In genomic region chr9:50451456-50452218, GRCm38 (mm10) we compare ENCODE assay signal across 8 mouse cellular contexts. TPM values are rescaled to one million over a fixed set of nuclear protein-coding genes. Genes with fewer than 3 reads are reported as not detected.
DNase-seq lines count a peak whose midpoint lies in the region; ATAC-seq and TF ChIP-seq lines count a peak whose summit lies in the region.
"Had no signal": no experiment of that assay in that cellular context is flagged by ENCODE, and none has a peak within 500 bp of the region (broad histone marks: within the 10 kb centered on the region; RNA-seq: fewer than 3 reads in every experiment).

No protein-coding gene starts in this region.

- ATAC-seq in lung, postnatal 0 days: peak; percentile 54
- 0 out of 2 replicates have a peak, but pooled peaks have one; percentile 41 for ATAC-seq in erythroid progenitor cell, adult 5-6 weeks (replicated peaks; ENCODE audit: low FRiP score, poor library complexity, severe bottlenecking)
- ATAC-seq in hindbrain, postnatal 0 days: peak; percentile 83
- peak; percentile 69 for ATAC-seq in megakaryocyte, adult 5-6 weeks (ENCODE audit: poor library complexity, severe bottlenecking)

- no peak for TF ChIP-seq CTCF in lung, postnatal 0 days (IDR thresholded peaks at IDR 0.05)
- TF ChIP-seq CTCF in hindbrain, postnatal 0 days (IDR thresholded peaks at IDR 0.05; ENCODE audit: low read depth): no peak

- H3K9me3 ChIP-seq in lung, postnatal 0 days (ENCODE audit: low read length): no peaks in the 10 kb centered on the region
- H3K9me3 ChIP-seq in hindbrain, postnatal 0 days (ENCODE audit: low read length): no peaks in the 10 kb centered on the region

- no peaks in the 10 kb centered on the region for H3K4me1 ChIP-seq in lung, postnatal 0 days (ENCODE audit: insufficient read depth, low read depth, low read length)
- peaks cover 3% of the 10 kb centered on the region; the same call in 1 of the 2 replicates for H3K4me1 ChIP-seq in hindbrain, postnatal 0 days (ENCODE audit: insufficient read depth, low read length)

- TF ChIP-seq EP300 in lung, postnatal 0 days (IDR thresholded peaks at IDR 0.05): no peak

- no peak overlapping the region for H3K4me3 ChIP-seq in lung, postnatal 0 days (ENCODE audit: low read depth, low read length)
- peak overlapping the region; percentile 6; the same call in 1 of the 2 replicates for H3K4me3 ChIP-seq in hindbrain, postnatal 0 days (ENCODE audit: low read length)

- H3K27ac ChIP-seq in lung, postnatal 0 days (ENCODE audit: low read length): peak overlapping the region; percentile 15; the same call in 1 of the 2 replicates
- peak overlapping the region; percentile 87 for H3K27ac ChIP-seq in hindbrain, postnatal 0 days
- H3K27ac ChIP-seq: macrophage had no signal

- H3K36me3 ChIP-seq in lung, postnatal 0 days (ENCODE audit: insufficient read depth, low read length): no peaks in the 10 kb centered on the region
- H3K36me3 ChIP-seq in hindbrain, postnatal 0 days (ENCODE audit: insufficient read depth, low read length): no peaks in the 10 kb centered on the region

- DNase-seq in lung, postnatal 0 days (ENCODE audit: low spot score): no peak
- DNase-seq in lung, postnatal 36 days: no peak
- DNase-seq in hindbrain, postnatal 0 days (ENCODE audit: low spot score): peak; percentile 82
- DNase-seq in right cerebral cortex, postnatal 14 days: peak; percentile 48
- no peak for DNase-seq in spleen, postnatal 10 days (ENCODE audit: low spot score in 2 of 2)

- H3K27me3 ChIP-seq in lung, postnatal 0 days (replicated peaks; ENCODE audit: insufficient read depth, low read length): no peaks in the 10 kb centered on the region
- no peaks in the 10 kb centered on the region for H3K27me3 ChIP-seq in hindbrain, postnatal 0 days (ENCODE audit: insufficient read depth, low read length)

- H3K4me2 ChIP-seq in lung, postnatal 0 days (replicated peaks; ENCODE audit: low read depth, low read length): peak overlapping the region; percentile 29; the same call in 1 of the 2 replicates
- peak overlapping the region; percentile 43 for H3K4me2 ChIP-seq in hindbrain, postnatal 0 days (ENCODE audit: low read depth, low read length)

- H3K9ac ChIP-seq in lung, postnatal 0 days (replicated peaks; ENCODE audit: low read depth): no peak overlapping the region
- H3K9ac ChIP-seq in hindbrain, postnatal 0 days (replicated peaks; ENCODE audit: low read length): peak overlapping the region; percentile 24; the same call in 1 of the 2 replicates

- 36% methylated on average over 9 of the region's 9 CpGs for WGBS in lung, postnatal 0 days
- WGBS in hindbrain, postnatal 0 days: 39% methylated on average over 9 of the region's 9 CpGs

RNA-seq across cellular contexts. Expression of gene Plet1, which starts 42.7 kb away (rescaled TPM):
- 53.8 and 60.8 TPM in 2 replicates for polyA plus RNA-seq in lung, postnatal 0 days (2015; fragmentation: Nextera tagmentation; extraction: Ambion mirVana)
- not detected in 2 replicates for total RNA-seq in erythroid progenitor cell, adult 5-6 weeks (2015; ENCODE audit: low replicate concordance)
- not detected in 2 replicates for total RNA-seq in erythroid progenitor cell, adult 5-6 weeks (2017; ENCODE audit: low replicate concordance)
- 0.37 TPM in 1 of 2 replicates, not detected in the other for total RNA-seq in hindbrain, postnatal 0 days (2014; rRNA removed)
- polyA plus RNA-seq in hindbrain, postnatal 0 days (2015; fragmentation: Nextera tagmentation; extraction: Ambion mirVana): 0.86 and 1.0 TPM in 2 replicates
- not detected in 2 replicates for total RNA-seq in megakaryocyte, adult 5-6 weeks (2015)
- not detected in 2 replicates for total RNA-seq in megakaryocyte, adult 5-6 weeks (2017)
- polyA plus RNA-seq: macrophage had no signal

Comparison
In these comparisons a context has a peak if more than half of its experiments do, and no peak if none do; other contexts are left out.
1. DNase-seq: peak in hindbrain, postnatal 0 days (single experiment) and right cerebral cortex, postnatal 14 days (single experiment); none in lung, postnatal 0 days (single experiment), lung, postnatal 36 days (single experiment) and spleen, postnatal 10 days (0 of 2).
2. Peak in every context shown above with its lines, with median percentiles within 50 percentile points of each other: ATAC-seq.